Mouse (Mus musculus): ENCODE data around the gene Adamts12. TPM values are rescaled to one million over a fixed set of nuclear protein-coding genes. Genes with fewer than 3 reads are reported as not detected.

Adamts12 gene
- polyA plus RNA-seq (2015; fragmentation: Nextera tagmentation; extraction: Ambion mirVana) = 4.8 and 4.9 TPM in 2 replicates

DNA sequence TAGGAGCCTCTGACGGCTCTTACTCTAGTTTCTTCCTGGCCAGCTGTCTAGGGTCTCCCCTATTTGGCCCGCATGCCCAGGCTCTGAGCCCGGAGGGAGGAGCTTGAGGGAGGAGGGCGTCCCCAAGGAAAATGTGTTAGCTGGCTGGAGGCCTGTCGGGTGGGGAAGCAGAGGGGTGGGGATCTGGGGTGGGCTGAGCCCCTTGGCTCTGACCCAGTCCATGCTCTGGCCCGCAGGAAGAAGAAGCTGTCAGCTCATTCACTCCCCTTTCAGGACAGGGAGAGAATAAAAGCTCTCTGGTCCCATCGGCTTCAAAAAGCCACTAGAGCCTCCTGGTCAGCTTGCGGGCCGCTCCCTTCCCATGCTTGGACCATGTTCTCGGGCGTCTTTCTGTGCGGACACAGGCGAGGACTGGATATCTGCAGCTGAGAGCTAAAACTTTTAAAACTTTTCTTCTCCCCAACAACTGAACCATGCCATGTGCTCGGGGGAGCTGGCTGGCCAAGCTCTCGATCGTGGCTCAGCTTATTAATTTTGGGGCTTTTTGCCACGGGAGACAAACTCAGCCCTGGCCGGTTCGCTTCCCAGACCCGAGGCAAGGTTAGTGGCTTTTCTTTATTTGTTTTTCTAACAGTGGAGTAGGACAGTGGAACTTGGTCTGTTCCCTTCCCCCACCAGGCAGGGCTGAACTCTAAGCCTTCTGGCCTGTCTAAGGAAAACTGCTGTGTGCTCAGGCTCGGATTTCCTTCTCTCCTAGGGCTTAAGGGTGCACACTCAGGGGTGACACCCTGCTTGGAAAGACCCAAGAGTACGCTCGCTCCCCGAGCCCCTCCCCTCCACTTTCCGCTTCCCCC is at the start of gene Adamts12:
Gene Adamts12 (plus strand): TSS at position 233 of the 854 bp plus-strand sequence.
- Histone ChIP-seq H3K9me3 (no peaks in the 10 kb centered on the region), H3K4me2 (replicated peaks) (peak within 1 kb of the TSS; percentile 73), H3K36me3 (no peaks in the 10 kb centered on the region), H3K27me3 (no peaks in the 10 kb centered on the region), H3K4me1 (peaks cover 54% of the 10 kb centered on the region), H3K27ac (peak within 1 kb of the TSS; percentile 94), H3K4me3 (peak within 1 kb of the TSS; percentile 49), H3K9ac (peak within 1 kb of the TSS; percentile 67)
- peak; percentile 84 for ATAC-seq (ENCODE audit: low FRiP score, low read depth)
- WGBS = 2% methylated on average over 25 of the region's 25 CpGs

DNA sequence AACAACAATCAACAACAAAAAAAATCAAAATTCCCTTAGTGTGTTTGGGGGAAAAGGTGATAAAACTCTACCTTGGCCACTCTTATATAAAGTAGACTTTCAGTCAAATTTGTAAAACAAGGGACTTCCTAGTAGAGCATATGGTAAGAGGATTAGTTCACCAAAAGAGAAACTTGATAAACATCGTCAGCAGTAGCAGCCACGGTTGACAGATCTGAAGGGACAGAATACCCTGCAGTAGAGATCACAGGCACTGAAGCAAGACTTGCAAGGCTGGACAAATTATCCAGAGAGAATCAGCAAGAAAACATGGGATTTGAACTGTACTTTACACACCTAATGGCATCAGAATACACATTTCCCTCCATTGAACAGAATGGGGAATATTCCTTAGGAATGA is 49.7 kb upstream of the Adamts12 start:
- WGBS = 67% methylated on average over 2 of the region's 2 CpGs

DNA sequence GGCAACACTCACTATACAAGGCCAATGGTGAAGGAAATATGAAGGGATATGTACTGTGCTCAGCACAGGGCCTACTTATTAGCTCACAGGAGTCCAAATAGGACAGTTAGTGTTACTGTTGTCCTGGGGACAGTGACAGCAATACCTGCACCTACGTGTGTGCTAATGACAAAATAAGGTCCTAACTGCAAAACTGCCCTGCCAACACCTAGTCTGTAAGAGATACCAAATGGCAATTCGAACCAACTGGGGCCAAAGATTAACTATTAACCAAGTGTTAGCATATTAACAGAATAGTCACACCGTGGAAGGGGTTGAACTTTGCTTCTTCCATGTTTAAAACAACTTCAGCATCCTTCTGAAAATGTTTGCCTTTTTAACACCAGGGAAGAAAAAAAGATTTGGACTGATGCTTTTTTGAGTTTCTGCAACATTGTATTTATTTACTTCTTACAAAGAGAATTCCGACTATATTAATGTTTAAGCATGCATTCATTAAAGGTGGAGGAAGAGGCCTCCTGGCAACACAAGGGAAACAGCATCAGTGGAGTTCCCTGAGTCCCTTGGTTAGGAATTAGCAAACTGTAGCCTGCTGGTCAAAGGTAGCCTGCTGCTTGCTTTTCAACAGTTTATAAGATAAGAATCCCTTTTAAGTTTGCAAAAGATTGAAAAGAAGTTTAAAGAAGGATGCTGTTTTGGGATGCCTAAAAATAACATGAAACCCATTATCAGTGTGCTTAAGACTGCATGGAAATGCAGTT is 37.6 kb upstream of the Adamts12 start:
- Histone ChIP-seq H3K4me3 (no peak overlapping the region), H3K4me1 (peaks cover 11% of the 10 kb centered on the region; the same call in 1 of the 2 replicates), H3K9me3 (no peaks in the 10 kb centered on the region), H3K27ac (no peak overlapping the region), H3K36me3 (no peaks in the 10 kb centered on the region), H3K27me3 (peaks cover 5% of the 10 kb centered on the region; the same call in 1 of the 2 replicates), H3K9ac (no peak overlapping the region), H3K4me2 (replicated peaks) (no peak overlapping the region)
- whole genome bisulfite sequencing = 71% methylated on average over 4 of the region's 4 CpGs
- no peak for ATAC-seq (ENCODE audit: low FRiP score, low read depth)

More for the DNA sequence above, 49.7 kb upstream of the Adamts12 start:
- Histone ChIP-seq H3K27ac (no peak overlapping the region), H3K36me3 (no peaks in the 10 kb centered on the region), H3K9me3 (no peaks in the 10 kb centered on the region), H3K27me3 (no peaks in the 10 kb centered on the region), H3K4me3 (no peak overlapping the region), H3K9ac (no peak overlapping the region), H3K4me1 (no peaks in the 10 kb centered on the region), H3K4me2 (replicated peaks) (no peak overlapping the region)
- no peak for ATAC-seq (ENCODE audit: low FRiP score, low read depth)

DNA sequence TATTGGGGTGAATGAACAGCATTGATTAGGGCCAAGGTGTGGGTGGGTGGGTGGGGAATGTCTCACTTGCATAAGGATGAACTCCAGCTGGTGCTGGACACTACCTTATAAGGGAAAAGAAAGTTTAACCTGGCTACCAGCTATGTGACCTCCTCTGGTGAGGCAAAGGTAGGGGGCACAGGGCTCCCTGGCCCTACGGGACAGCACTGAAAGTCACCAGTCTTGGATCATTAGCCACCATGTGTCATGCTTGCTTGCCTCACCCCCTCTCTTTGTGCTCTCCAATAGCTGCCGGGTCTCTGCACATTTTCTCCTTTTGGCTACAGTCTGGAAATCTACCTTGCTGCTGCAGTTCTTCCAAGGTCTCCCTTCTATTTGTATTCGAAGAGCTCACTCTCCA is 34.4 kb upstream of the Adamts12 start:
- no peak for ATAC-seq (ENCODE audit: low FRiP score, low read depth)
- Histone ChIP-seq H3K9ac (no peak overlapping the region), H3K27me3 (peaks cover 30% of the 10 kb centered on the region), H3K4me1 (no peaks in the 10 kb centered on the region), H3K9me3 (no peaks in the 10 kb centered on the region), H3K4me3 (no peak overlapping the region), H3K4me2 (replicated peaks) (no peak overlapping the region), H3K27ac (no peak overlapping the region), H3K36me3 (no peaks in the 10 kb centered on the region)
- 88% methylated on average over 3 of the region's 3 CpGs for WGBS

DNA sequence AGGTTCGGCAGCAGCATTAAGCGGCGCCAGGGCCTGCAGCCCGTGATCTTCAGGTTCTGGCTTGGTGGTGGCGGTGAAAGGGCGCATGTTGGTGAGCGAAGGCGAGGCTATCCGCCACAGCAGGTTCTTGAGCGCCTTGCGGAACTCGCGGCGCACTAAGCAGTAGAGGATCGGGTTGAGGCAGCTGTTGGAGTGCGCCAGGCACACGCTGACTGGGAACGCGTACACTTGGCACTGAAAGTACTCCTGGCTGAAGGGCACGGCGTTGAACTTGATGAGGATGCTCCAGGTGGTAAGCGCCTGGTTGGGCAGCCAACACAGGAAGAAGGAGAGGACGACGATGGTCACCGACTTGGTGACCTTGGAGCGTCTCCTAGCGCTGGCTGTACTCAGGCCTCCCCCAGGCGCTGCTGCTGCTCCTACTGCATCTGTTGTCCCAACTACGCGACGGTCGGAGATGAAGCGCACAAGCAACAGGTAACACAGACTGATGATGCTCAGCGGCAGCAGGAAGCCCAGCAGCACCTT is 28.6 kb upstream of the Adamts12 start:
- Histone ChIP-seq H3K36me3 (no peaks in the 10 kb centered on the region), H3K27me3 (peaks cover 62% of the 10 kb centered on the region), H3K4me1 (peaks cover 28% of the 10 kb centered on the region), H3K9ac (peak overlapping the region; percentile 54; the same call in 1 of the 2 replicates), H3K27ac (no peak overlapping the region), H3K4me3 (peak overlapping the region; percentile 46), H3K4me2 (replicated peaks) (peak overlapping the region; percentile 76), H3K9me3 (no peaks in the 10 kb centered on the region)
- no peak for ATAC-seq (ENCODE audit: low FRiP score, low read depth)
- WGBS = 6% methylated on average over 34 of the region's 34 CpGs

DNA sequence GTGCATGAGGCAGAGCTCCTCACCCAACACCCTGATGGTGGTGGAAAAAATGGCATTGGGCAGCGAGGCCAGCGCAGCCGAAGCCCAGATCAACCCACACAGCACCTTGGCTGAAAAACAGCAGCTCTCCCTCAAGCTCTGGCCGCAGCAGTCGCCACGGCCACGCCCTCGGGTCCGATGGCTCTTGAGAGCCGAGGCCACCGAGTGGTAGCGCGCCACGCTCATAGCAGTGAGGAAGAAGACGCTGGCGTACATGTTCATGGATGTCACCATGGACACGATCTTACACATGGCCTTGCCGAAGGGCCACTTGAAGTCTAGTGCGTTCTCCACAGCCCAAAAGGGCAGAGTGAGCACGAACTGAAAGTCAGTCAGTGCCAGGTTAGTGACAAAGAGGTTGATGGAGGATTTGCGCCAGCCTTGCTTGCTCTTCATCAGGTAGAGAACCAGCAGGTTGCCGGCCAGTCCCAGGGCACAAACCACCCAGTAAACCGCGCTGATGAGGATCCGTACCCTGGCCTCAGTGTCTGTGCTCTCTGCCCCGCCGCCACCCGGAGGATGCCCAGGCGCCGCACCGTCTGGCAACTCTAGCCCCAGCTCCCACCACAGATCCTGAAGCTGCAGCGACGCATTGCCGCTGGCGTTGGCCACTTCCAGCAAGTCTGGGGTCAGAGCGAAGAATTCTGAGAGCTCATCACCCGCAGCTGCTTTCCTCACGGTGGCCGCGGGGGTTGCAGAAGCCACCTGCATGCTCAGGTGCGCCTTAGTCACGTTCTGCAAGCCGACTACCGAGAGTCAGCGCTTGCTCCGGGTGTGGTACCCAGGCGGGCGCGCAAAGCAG is 27.8 kb upstream of the Adamts12 start:
- Histone ChIP-seq H3K4me1 (peaks cover 28% of the 10 kb centered on the region), H3K4me2 (replicated peaks) (peak overlapping the region; percentile 76), H3K9ac (peak overlapping the region; percentile 54), H3K27me3 (peaks cover 60% of the 10 kb centered on the region), H3K36me3 (no peaks in the 10 kb centered on the region), H3K27ac (no peak overlapping the region), H3K4me3 (peak overlapping the region; percentile 46), H3K9me3 (no peaks in the 10 kb centered on the region)
- ATAC-seq (ENCODE audit: low FRiP score, low read depth) = 0 out of 2 replicates have a peak, but pooled peaks have one; percentile 10
- 4% methylated on average over 49 of the region's 49 CpGs for WGBS

DNA sequence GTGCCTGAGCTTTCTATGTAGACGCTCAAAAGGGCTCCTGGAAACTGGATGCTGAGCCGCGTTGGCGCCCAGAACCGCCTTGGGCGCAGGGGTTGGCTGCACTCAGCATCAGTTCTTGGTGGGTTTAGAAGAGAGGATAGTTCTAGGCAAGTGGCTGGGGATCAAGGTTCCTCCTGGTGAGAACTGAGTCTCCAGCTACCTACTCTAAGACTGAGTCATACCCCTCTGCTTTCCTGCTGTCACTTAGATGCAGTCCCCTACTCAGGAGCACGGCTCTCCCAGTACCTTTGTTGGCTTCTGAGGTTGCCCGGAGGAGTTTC is 27.3 kb upstream of the Adamts12 start:
- Histone ChIP-seq H3K9ac (peak overlapping the region; percentile 54; the same call in 1 of the 2 replicates), H3K36me3 (no peaks in the 10 kb centered on the region), H3K27ac (no peak overlapping the region), H3K27me3 (peaks cover 56% of the 10 kb centered on the region), H3K4me3 (peak overlapping the region; percentile 46), H3K4me1 (peaks cover 28% of the 10 kb centered on the region), H3K9me3 (no peaks in the 10 kb centered on the region), H3K4me2 (replicated peaks) (peak overlapping the region; percentile 76)
- ATAC-seq (ENCODE audit: low FRiP score, low read depth) = no peak; the same call in 1 of the 2 replicates
- WGBS = 7% methylated on average over 8 of the region's 8 CpGs

DNA sequence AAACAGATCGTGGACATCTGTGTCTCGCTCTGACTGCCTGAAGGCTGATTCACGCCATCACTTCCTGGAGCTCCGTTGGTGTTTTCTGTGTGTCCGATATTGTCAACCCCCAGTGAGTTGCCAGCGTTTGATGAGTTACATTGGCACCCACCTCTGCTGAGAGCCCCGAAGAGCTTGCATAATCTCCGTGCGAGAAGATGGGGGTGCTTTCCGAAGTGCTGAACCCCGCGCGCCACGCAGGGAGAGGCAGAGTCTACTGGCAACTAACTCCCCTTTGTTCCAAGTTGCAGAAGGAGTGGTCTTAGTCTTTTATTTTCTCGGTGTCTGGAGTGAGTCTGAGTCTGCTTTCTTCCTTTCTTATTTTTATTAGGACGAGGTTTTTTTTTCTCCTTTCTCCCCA is 26.9 kb upstream of the Adamts12 start, which contains the start of gene Rxfp3:
Gene Rxfp3 (minus strand): TSS at position 281 of the 400 bp plus-strand sequence.
- WGBS = 5% methylated on average over 16 of the region's 16 CpGs
- H3K27me3 ChIP-seq = peaks cover 56% of the 10 kb centered on the region

DNA sequence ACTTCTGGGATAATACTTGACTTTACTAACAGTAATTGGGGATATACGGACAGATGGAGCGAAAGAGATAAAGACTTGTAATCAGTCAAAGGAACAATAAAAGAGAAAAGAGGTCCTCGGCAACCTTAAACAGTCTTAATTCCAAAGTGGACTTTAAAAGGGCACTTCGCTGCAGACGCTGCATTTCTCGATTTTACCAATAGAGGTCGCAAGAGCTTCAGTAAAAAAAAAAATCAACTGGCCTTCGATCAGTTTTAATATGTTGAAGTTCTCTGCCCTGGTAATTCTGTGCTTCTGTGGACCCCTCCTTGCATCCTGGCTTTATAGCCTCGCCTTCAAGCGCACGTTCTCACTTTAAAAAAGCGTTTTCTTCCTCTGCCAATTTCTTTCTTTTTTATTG is 26.1 kb upstream of the Adamts12 start:
- Histone ChIP-seq H3K4me3 (no peak overlapping the region), H3K27me3 (peaks cover 49% of the 10 kb centered on the region), H3K4me1 (peaks cover 28% of the 10 kb centered on the region), H3K4me2 (replicated peaks) (peak overlapping the region; percentile 25; the same call in 1 of the 2 replicates), H3K9ac (no peak overlapping the region), H3K36me3 (no peaks in the 10 kb centered on the region), H3K9me3 (no peaks in the 10 kb centered on the region), H3K27ac (no peak overlapping the region)
- ATAC-seq (ENCODE audit: low FRiP score, low read depth) = no peak
- 2% methylated on average over 12 of the region's 12 CpGs for WGBS

More for the DNA sequence above, 26.9 kb upstream of the Adamts12 start, which contains the start of gene Rxfp3:
- Histone ChIP-seq H3K36me3 (no peaks in the 10 kb centered on the region), H3K27ac (no peak within 1 kb of the TSS), H3K4me1 (peaks cover 28% of the 10 kb centered on the region), H3K4me3 (peak within 1 kb of the TSS; percentile 46), H3K9ac (peak within 1 kb of the TSS; percentile 54), H3K9me3 (no peaks in the 10 kb centered on the region), H3K4me2 (replicated peaks) (peak within 1 kb of the TSS; percentile 76)
- no peak for ATAC-seq (ENCODE audit: low FRiP score, low read depth)

DNA sequence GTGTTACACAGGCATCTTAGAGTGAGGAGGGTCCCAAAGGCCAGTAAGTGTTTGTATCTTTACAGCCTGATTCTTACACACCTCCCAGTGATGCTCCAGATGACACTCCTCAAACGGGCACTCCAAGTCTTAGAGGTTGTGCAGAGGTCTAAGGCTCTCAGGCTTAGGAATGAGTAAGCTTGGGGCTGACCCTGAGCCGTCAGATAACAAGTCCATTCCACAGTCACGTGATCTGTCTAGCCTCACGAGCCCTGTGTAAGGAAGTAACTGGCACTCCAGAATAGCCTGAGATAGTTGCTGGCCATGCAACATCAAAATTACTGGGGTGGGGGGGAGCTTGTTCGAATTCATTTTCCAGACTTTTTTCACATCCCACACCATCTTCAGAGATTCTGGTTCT is 24.5 kb upstream of the Adamts12 start:
- Histone ChIP-seq H3K27me3 (peaks cover 34% of the 10 kb centered on the region), H3K9me3 (no peaks in the 10 kb centered on the region), H3K9ac (no peak overlapping the region), H3K27ac (no peak overlapping the region), H3K36me3 (no peaks in the 10 kb centered on the region), H3K4me1 (peaks cover 28% of the 10 kb centered on the region), H3K4me2 (replicated peaks) (no peak overlapping the region), H3K4me3 (no peak overlapping the region)
- no peak for ATAC-seq (ENCODE audit: low FRiP score, low read depth)
- 58% methylated on average over 5 of the region's 5 CpGs for WGBS

DNA sequence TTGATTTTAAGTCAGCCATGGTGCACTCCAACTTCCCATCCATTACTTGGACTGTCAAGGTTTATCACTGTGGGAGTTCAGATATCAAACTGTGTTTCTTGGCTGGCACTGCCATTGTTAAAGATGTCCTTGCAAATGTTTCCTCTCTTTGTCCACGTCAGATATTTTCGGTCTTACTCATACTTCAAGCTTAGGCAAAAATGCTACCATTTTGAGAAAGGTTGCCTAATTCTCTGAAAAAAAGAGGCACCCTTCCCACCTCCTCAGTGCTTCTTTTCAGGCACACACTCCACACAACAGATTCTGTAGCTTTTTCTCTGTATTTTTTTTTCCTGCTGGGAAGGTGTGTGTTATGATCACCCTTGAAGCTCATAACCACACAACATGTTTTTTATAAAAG is 23.4 kb upstream of the Adamts12 start:
- H3K27me3 ChIP-seq = peaks cover 22% of the 10 kb centered on the region
- no peak overlapping the region for H3K9ac ChIP-seq
- peaks cover 22% of the 10 kb centered on the region for H3K4me1 ChIP-seq
- ATAC-seq (ENCODE audit: low FRiP score, low read depth) = no peak
- 85% methylated on average over 2 of the region's 2 CpGs for WGBS
- no peaks in the 10 kb centered on the region for H3K36me3 ChIP-seq
- H3K4me2 ChIP-seq (replicated peaks) = no peak overlapping the region
- no peaks in the 10 kb centered on the region for H3K9me3 ChIP-seq
- H3K4me3 ChIP-seq = no peak overlapping the region
- H3K27ac ChIP-seq = no peak overlapping the region
